Mouse (Mus musculus): ENCODE measurements at regions not wholly inside any gene's neighbourhood (a gene's known extent, or its start where the extent isn't known, plus 50 kb on each side); places are given as distances from the start of the nearest gene placed in this dataset.

DNA sequence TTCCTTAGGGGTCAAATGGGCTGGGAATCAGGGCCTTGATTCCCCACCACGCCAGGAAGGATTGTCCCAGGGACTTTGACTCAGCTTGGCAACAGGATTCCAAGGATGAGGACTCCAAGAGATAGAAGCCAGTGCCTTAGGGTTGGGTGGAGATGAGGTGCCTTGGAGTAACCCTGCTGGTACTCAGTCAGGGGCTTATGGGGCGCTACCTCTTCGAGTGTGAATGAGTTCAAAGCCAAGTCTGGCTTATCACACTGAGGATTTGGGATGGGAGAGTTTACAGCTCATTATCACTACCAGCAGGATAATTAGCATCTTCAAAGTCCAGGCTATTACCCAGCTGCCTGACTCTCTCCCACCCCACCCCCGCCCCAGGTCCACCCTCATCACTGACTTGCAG lies 213.5 kb downstream of the Cdh26 start:
- TF ChIP-seq POLR2AphosphoS5 (IDR thresholded peaks at IDR 0.05; ENCODE audit: insufficient replicate concordance, low read depth, low read length) (no peak), CTCF (IDR thresholded peaks at IDR 0.05; ENCODE audit: low read depth, low read length) (no peak), GATA2 (IDR thresholded peaks at IDR 0.05; ENCODE audit: borderline replicate concordance, low read depth, low read length) (no peak), TAL1 (conservative IDR thresholded peaks at IDR 0.05; ENCODE audit: low read depth, low read length) (no peak), GATA1 (IDR thresholded peaks at IDR 0.05; ENCODE audit: borderline replicate concordance, low read length) (no peak)
